Mouse (Mus musculus): ENCODE measurements around the gene Scfd2.

Gene Scfd2

DNA sequence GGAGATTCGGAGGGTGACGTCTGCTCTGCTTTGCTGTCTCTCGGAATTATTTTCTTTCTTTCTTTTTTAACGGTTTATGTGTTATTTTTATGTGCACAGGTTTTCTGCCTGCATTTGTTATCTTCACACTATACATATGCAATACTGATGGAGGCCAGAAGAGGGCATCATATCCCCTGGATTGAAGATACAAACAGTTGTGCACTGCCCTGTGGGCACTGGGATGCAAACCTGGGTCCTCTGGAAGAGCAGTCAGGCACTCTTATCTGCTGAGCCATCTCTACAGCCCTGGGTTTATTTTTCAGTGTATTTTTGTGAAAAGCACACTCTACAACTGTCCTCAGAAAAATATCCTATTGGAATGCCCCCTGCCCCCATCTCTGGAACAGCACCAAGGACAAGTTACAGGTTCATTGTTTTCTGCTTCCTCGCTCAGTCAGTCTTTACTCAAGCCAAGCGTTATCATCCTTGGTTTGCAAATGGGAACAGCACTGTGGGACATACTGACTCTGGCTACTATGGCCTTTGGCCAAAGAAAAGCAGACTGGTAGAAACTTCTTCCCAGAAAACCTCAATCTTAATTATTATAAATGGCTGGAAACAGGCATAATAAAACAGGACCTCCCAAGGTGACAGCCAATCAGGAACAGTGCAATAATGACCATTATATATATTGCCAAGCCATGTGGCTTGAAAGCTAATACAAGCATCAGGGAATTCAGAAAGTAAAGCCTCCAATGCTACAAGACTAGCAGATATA, 75.9 kb downstream of the Scfd2 start:
- no peak for DNase-seq (ENCODE audit: low spot score)

DNA sequence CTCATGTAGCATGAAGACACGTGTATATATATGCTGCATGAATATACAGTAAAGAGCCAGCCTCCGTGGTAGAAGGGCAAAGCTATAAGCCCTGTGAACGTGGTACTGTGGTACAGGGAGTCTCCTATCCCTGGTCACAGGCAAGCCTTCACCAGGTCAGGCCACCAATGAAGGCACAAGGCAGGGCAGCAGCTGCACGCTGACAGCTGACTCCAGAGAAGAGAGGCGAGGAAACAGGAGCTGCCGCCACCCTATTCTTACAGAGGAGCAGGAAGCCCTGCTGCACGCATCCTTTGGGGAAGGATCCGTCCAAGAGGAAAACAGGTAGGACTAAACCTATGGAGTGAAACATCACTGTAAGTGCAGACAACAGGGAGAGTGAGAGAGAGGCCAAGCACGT, 76.5 kb downstream of the Scfd2 start:
- DNase-seq (ENCODE audit: low spot score) = no peak

DNA sequence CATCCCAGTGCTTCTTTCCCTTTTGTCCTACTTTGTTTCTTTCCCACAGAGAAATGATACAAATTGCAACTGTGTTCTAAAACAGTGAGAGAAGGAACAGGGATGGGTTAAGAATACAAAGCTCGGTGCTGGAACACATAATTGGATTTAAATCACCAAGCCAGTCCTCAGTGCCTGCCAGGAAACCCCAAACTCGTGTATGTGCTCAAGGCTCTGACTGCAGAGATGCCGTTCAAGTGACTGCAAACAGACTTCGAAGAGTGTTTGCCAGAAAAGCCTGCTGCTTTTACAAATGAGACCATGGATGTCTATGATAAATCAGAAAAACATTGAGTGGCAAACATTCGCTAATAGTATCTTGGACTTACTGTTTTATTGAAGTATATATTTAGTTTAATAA, 80.6 kb downstream of the Scfd2 start:
- DNase-seq (ENCODE audit: low spot score) = no peak

DNA sequence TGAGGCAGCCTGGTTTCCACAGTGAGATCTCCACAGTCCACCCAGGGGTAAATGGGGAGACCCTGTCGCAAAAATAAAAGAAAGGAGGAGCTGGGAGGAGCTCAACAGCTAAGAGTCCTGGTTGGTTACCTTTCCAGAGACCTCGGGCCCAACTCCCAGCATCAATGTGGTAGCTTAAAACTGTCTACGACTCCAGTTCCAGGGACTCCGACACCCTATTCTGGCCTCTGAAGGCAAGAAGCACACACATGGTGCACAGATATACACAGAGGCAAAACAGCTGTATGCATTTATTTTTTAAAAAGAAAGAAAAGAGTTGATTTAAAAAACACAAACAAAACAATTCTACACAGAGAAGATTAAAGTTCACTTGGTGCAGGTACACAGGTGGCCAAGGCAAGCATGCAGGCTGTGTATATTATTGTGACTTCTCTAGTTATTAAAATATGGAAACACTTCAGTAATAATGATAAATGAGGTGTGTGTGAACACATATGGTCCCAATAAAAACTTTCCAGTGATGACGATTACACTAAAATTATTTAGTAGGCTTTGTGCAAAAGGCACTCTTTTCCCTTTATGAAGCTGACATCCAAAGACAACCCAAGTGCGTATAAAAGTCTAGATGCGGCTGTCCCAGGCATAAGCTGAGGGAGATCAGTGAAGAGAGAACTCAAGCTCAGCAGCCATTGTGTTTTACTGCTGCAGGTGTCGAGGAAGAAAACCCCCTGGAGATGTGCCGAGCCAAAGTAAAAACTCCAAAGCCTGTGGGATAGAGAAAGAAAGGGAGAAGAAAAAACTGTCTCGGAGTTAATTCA, 83.8 kb downstream of the Scfd2 start:
- no peak for DNase-seq (ENCODE audit: low spot score)

DNA sequence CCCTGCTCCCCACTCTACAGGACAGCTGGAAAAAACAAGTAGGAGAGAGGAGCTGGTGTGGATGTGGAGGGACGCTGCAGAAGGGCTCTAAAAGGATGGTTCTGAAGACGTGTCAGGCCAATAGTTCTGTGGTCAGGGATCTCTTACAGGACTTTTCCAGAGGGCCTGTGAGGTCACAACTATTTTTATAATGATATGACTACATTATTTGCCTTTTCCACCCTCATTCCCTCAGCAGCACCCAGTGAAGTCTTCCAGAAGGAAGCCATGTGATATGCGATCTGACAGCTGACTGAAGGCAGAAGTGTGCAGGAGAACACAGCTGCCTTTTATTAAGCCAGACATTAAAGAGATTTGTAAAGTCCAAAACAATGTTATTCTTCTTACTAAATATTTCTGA, 85.7 kb downstream of the Scfd2 start:
- no peak for DNase-seq (ENCODE audit: low spot score)

DNA sequence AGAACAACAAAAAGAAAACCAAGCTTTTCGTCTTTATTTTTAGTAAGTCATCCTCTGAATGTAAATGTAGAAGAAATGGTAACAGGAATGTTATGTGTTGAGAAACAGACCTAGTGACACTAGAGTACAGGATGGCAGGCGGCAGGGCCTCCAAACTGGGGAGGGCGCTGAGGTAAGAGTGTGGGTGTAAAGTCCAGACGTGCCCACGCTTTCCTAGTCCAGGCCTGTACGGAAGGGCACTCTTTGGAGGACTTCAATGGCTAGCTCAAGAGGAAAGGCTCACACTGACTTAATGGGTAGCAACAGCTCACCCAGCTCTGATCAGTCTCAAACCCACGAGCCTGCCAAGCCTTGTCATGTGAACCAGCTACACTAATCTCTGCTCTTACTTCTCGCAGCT, 93.2 kb downstream of the Scfd2 start:
- DNase-seq (ENCODE audit: low spot score) = no peak

DNA sequence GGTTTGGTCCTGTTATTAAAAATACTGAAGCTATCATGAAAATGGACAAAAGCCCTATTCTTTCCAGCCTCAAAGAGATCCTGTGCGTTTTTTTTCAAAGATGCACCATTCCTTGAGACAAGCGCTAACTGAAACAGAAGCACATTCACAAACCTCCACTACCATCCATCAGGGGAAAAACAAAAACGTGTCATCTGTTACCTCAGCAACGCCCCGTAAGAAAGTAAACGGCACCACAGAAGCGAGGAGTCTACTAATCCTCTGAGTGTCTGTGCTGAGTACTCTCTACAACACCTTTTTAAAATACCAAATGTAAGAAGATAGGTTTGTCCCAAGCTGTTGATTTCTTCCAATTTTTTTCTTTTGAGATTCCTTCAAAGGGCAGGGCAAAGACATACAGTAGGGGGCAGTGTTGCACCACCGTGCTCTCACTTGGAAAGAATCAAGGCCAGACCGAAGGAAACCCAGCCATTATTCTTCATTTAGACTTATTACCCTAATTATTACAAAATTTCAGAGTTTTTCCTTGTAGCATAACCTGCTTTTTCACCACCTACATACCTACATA, 97.9 kb downstream of the Scfd2 start:
- peak; percentile 75 for DNase-seq (ENCODE audit: low spot score)

DNA sequence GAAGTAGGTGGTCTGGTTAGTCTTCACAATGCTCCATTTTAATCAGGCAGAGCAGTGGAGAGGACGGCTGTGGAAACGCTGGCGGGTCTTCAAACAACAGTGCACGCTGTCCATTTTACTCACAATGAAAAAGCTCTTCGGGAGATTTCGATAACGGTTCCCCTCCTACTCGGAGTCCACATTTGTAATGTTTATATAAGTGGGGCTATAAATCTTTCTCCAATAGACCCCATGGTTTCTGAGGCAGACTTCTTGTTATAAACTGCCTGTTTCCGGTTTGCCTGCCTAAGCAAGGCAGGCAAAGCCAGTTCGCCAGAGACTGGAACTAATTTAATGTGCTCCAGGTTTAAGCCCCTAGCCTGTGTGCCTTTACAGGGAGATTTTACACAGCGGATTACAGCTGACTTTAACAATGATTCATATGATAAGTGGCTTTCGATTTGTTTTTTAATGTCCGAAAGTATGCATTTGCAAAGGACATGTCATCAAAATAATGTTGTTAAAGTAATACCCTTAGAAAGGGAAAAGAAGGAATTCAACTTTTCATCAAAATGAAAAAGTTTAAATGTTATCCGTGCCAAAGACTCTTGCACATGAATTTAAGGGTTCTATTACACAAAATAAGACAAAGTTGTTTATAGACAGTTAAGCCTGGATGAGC, 98.5 kb downstream of the Scfd2 start:
- no peak for DNase-seq (ENCODE audit: low spot score)

DNA sequence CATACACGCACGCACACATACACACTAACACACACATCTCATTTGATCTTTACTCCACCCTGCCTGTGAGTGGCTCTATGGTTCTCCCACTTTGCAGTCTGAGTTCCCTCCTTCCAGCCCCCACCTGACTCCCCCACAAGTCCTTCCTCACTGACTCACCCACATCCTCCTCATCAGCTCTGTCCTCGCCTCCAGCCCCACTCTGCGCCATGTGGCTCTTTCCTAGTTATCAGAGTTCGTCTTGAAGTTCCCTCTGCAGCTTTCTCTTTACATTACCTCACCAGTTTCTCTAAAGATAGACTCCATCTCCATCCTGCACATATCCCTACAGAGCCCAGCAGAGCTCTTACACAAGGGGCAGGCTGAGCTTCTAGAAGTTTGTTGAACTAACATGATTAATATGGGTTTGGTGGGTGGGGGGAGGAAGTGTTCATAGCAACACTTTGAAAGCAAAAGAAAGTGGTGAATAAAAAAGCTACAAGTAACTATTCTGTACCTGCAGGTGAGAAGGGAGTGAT, 110.9 kb downstream of the Scfd2 start:
- DNase-seq (ENCODE audit: low spot score) = no peak

DNA sequence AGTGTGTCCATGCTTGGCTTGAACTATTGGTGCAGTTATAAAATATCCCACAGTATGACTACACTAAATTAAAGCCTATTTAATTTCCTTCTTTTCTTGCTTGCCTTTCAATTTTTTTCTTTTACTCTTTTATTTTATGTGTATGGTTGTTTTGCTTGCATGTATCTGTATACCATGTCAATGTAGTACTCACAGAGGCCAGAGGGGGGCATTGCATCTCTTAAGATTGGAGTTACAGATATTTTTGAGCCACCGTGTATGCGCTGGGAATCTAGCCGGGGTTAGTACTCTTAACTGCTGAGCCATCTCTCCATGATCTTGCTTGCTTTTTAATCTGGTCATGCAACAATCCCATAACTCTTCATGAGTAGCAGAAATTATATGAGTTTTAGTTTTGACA, 119.0 kb downstream of the Scfd2 start:
- no peak for DNase-seq (ENCODE audit: low spot score)

DNA sequence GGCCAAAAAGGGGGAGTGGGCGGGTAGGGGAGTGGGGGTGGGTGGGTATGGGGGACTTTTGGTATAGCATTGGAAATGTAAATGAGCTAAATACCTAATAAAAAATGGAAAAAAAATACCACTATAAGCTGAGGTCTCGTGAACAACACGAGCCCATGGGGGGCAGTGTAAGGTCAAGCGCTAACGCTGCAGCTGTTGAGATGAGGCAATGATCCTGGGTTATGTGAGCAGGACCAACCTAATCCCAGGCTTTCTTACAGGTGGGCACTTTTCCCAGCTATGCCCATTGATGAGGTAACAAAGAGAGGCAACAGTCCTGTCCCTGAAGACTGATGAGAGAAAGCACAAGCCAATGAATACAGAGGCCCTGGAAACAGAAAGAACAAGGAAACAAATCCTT, 126.7 kb downstream of the Scfd2 start:
- DNase-seq (ENCODE audit: low spot score) = no peak

DNA sequence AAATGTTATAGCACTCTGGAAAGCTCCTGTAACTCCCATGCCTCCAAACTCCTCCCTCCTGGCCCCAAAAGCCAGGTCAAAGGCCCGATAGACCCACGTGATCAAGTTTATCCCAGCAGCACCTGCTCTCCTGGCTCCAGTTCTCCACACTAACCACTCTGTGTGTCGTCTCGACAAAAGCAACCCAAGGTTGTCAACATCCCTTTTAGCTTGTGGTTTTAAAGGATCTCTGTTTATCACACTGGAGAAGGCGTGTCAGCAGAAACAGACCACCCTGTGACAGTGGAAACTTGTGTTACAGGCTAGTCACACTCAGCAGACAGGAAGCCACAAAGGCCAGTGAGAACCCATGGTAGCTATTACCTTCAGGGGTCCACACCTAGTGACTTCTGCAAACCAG, 127.5 kb downstream of the Scfd2 start:
- no peak for DNase-seq (ENCODE audit: low spot score)

DNA sequence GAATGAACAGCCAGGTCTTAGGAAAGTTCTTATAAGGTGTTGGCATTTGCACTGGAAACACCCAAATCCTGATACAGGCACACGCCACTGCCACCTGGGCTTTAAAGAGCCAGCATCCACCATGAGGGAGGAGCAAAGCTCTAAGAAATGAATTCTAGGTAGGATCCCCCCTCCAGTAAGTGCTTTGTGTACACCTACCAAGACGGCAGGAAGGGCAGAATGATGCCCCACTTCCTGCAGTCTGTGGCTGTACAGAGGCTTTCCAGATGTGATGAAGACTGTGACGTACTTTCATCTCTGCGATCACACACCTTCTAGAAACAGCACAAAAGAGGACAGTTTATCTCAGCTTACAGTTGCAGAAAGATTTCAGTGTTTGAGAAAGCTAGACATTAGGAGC, 128.9 kb downstream of the Scfd2 start:
- DNase-seq (ENCODE audit: low spot score) = no peak

DNA sequence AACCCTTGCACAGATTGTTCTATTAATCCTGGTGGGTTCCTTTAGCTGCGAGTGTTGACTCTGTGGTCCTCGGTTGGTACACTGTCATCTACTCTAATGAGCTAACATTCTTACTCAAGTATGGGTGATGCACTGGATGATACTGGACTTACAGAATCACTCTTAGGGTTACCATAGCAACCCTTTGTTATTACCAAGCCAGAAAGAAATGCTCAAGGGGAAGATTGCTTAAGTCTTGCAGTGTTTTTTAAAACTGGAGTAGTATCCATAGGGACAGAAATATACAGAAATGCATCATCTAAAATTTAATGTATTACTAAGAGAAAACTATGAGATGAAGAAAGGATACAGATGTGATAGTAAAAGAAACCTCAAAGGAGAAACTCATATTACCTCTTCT, 139.8 kb downstream of the Scfd2 start:
- DNase-seq (ENCODE audit: low spot score) = no peak

DNA sequence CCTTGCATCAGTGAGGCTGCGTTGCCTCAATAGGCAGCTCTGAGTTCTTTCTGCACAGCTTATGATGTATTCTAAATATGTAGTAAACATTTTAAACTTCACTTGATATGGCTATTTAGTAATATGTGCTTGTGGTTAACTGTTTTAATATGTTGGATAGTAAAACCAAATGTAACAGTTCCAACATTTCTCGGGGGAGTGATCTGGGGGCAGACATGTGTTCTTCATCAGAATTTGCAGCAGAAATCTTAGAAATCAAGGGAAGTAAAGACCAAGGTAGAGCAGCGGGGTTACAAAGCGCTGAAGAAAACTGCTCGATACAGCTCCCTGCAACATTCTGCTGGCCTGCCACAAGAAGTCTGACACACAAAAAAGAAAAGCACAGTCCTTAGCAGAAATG, 140.2 kb downstream of the Scfd2 start:
- DNase-seq (ENCODE audit: low spot score) = no peak

DNA sequence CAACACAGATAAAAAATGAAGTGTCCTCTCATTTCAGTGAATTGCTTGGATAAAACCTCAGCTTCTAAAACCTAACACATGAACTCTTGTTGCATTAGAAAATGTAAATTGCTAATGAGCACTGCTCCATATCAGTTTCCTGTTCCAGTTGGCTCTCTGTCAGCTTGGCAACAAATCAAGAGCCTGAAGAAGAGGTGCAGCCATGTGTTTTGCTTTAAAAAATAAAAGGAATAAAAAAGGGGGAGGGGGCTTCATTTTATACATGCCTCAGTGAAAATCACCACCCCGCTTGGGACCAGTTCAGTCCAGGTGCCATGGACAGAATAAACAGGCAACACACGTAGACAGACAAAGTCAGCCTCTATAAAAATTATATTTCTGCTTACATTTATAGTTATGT, 142.7 kb downstream of the Scfd2 start:
- DNase-seq (ENCODE audit: low spot score) = no peak

DNA sequence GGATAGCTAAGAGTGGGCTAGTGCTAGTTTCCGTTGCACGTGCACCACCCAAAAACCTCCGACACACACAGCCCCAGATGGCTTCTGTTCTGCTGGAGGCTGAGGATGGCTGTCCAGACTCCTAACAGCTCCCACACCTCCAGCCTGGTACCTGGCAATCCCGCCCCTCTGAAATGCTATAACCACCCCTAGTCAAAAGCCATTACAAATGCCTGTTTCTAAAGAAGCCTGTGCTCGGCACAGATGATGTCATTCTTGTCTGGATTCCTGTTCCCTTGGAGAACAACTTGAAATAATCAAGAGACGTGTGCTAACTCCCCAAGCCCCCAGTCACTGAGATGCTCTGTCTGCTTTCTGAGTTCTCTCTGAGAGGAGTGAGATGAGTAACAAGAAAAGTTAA, 143.5 kb downstream of the Scfd2 start:
- no peak for DNase-seq (ENCODE audit: low spot score)

DNA sequence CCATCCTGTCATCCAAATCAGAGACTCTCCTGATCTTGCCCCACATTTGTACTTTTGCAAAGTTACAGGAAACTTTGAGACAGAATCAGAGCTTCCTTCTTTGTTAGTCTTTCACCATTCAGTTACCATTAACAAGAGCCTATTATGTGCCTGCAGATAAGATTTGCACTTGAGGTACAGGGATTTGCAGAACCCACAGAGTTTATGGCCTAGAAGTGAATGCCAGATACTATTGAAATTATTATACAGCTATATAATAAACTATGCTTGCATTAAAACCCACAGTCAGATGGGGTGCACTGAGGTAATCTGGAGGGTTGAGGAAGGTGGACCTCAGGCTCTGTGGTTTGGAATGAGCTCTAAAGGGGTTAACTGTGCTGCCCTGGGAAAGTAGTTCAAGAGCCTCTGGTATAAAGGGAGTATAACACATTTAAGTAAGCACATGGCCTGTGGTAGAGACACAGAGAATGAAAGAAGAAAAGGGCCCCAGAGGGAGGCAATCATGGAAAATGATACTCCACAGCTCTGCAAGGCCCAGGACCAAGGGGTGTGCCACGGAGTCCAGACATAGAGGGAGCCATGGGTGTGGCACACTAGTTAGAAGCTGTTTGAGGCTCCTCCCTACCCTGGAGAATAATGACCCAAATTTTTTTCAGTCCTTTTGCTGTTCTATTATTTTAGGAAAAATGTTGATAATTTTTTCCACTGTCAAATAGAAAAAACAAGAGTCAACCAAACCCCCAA, 144.2 kb downstream of the Scfd2 start:
- DNase-seq (ENCODE audit: low spot score) = no peak

DNA sequence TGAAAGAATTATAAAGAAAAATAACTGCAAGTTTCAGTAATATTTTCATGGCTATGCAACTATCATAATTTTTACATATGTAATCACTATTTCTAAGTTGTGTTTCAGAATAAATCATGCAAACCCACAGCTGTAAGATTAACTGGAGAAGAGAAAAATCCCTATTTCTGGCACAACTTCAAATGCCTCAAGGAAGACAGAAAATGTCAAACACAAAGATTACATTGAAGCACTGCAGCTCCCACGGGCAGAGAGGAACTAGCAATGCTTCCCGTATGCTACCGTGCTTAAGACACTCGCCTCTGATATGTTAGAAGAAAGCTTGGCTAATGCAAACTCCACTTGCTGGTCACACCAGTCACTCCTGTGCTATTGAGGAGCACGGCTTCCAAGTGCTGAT, 151.5 kb downstream of the Scfd2 start:
- DNase-seq (ENCODE audit: low spot score) = no peak

DNA sequence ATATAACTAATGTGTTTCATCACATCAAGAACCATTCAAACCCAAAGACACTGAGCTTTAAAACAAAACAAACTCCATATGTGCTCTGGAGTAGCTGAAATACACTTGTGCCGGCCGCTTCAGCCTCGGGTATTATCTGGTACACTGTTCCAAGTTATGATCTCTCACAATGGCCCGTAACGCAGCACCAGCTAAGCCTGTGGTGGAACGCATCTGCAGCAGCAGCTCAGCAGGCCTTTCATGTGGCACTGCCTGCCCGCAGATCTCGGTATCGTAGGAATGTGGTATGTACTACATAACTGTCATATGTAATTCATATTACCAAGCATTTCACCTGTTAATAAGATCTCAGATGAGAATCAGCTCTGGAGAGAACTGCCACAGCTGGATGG, 164.9 kb downstream of the Scfd2 start:
- DNase-seq (ENCODE audit: low spot score) = no peak

DNA sequence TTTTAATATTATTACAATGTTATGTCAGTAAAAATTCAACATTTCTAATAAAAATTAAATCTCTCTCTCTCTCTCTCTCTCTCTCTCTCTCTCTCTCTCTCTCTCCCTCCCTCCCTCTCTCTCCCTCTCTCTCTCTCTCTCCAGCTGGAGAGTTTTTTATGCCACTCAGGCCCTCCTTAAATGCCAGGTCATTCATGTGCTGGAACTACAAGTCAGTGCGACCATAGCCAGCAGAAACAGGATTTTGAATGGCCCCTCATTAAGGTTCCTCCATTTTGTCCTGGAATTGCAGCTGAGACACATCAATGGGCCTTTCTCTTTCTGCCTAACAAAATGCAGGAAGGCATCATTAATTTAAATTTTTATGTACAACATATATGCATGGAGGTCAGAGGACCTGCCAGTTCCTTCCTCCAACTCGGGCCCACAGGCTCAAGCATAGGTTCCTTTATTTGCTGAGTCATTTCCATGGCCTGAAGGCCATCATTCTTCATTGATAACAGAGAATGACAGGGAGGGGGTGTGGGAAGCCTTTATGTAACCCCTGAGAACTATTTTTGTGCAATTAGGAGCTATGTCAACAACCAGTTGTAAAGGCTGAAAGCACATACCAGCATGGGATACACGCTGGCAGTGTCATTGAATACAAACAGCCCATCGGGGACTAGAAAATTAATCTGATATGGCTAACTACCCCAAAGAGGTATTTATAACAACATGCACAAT, 165.4 kb downstream of the Scfd2 start:
- DNase-seq (ENCODE audit: low spot score) = no peak
